Mouse (Mus musculus): ENCODE results near the gene Ankrd33.

GRCm38 (mm10) chr15:101075150-101075549, 40.4 kb upstream of the Ankrd33 start:
- TF ChIP-seq CTCF (IDR thresholded peaks at IDR 0.05; ENCODE audit: low read depth, low read length) (peak; percentile 58), POLR2A (IDR thresholded peaks at IDR 0.05; ENCODE audit: extremely low read depth, insufficient read depth, low read length) (no peak)
